Mouse (Mus musculus) ES-Bruce4 (cell line): ENCODE data around the gene Cops4. TPM values are rescaled to one million over a fixed set of nuclear protein-coding genes. Genes with fewer than 3 reads are reported as not detected.

ENCODE experiments used
- H3K27ac ChIP-seq: 2 replicates; pipeline ENCODE4 v1.5.1; 2012; ENCODE audit warnings: low read length, inconsistent platforms; ENCODE audit not compliant: insufficient read depth
- H3K27me3 ChIP-seq: 2 replicates; pipeline ENCODE4 v1.6.1; 2012; ENCODE audit warnings: mild to moderate bottlenecking, low read length, inconsistent platforms; ENCODE audit not compliant: control insufficient read depth, poor library complexity, insufficient read depth, severe bottlenecking
- H3K36me3 ChIP-seq: 2 replicates; pipeline ENCODE4 v1.6.1; 2012; ENCODE audit warnings: inconsistent platforms, mild to moderate bottlenecking, low read length, moderate library complexity; ENCODE audit not compliant: control insufficient read depth, poor library complexity, insufficient read depth, severe bottlenecking
- H3K4me1 ChIP-seq: one replicate; pipeline ENCODE4 v1.8.1; 2011; ENCODE audit warnings: low read length; ENCODE audit not compliant: control insufficient read depth, insufficient read depth
- H3K4me3 ChIP-seq: 2 replicates; pipeline ENCODE4 v1.5.1; 2011; ENCODE audit warnings: low read depth, mild to moderate bottlenecking, low read length
- H3K9ac ChIP-seq: 2 replicates; pipeline ENCODE4 v1.6.1; 2012; ENCODE audit warnings: low read depth, mild to moderate bottlenecking, inconsistent platforms; ENCODE audit not compliant: poor library complexity, severe bottlenecking
- H3K9me3 ChIP-seq: replicated peaks from 2 replicates; pipeline ENCODE4 v1.6.1; 2012; ENCODE audit warnings: mild to moderate bottlenecking, low read length, inconsistent platforms; ENCODE audit not compliant: control insufficient read depth, poor library complexity, insufficient read depth, severe bottlenecking
- CTCF ChIP-seq: IDR thresholded peaks from one replicate; pipeline ENCODE4 v1.8.1; 2011; ENCODE audit warnings: low read depth, low read length
- EP300 ChIP-seq: IDR thresholded peaks from 2 replicates; pipeline ENCODE4 v1.6.1; 2011; ENCODE audit warnings: low read depth, low read length; ENCODE audit not compliant: insufficient read depth
- POLR2A ChIP-seq: IDR thresholded peaks from one replicate; pipeline ENCODE4 v1.8.1; 2011; ENCODE audit warnings: low read length; ENCODE audit not compliant: insufficient read depth
- polyA plus RNA-seq: library from polyadenylated mRNA; stranded (reverse); fragments of >200 nt; gene quantifications from 2 replicates; pipeline ENCODE4 v1.2.4, GENCODE M21; 2011; ENCODE audit warnings: low read depth; ENCODE audit not compliant: missing spikeins, insufficient read depth, insufficient read length

Cops4 gene
- polyA plus RNA-seq, 1 experiment = 118 TPM

GRCm38 (mm10) chr5:100568177-100568576 is 50.1 kb downstream of the Cops4 start:
- no peak for TF ChIP-seq CTCF
- TF ChIP-seq EP300 = no peak
- no peak for TF ChIP-seq POLR2A
- peaks cover 2% of the 10 kb centered on the region for H3K4me1 ChIP-seq
- H3K4me3 ChIP-seq = no peak overlapping the region
- H3K9me3 ChIP-seq = no peaks in the 10 kb centered on the region
- no peak overlapping the region for H3K27ac ChIP-seq
- no peak overlapping the region for H3K9ac ChIP-seq
- no peaks in the 10 kb centered on the region for H3K27me3 ChIP-seq
- no peaks in the 10 kb centered on the region for H3K36me3 ChIP-seq

DNA sequence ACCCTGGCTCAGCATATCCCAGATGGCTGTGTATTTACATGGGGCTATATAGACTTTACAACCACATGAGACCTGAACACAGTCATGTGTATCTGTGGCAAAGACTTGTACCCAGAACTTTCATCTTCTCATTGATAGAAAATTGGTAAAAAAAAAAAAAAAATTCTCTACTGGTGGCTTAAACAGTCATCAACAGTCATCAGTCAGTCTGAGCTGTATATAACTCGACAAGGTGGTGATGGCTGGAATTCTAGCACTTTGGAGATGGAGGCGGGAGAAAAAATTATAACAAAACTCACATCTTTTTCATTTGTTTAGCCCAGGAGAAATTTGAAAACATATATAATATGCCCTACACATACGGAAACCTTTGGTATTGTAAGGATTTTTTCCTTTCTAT is 50.7 kb downstream of the Cops4 start:
- no peak overlapping the region for H3K9ac ChIP-seq

DNA sequence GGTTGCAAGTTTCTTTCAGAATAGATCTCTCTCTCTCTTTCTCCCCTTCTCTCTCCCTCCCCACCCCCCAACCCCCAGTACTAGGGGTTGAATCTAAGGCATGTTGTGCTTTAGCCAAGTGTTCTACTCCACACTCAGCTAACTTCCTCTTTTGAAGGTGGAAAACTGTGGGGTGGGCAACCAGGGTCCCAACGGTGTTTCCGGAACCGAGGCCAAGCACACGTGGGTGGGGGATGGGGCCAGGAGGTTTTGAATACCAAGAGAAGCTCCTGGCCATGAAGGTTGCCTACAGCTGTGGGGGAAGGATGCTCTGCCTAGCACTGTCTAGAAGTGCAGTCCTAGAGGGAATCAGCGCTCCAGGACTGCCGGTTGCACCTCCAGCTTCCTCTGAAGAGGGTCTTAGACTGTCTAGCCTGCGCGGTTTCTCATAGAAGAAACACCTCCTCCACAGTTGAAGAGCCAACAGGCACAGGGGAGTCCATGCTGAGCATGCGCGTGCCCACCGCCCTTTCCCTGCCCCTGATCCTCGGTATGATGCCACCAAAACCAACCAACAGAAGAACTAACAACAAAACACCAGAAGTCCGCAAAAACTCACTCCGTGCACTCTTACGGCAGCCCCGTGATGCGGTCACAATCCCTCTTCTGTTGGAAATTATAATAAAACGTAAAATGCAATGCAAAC is 51.3 kb downstream of the Cops4 start:
- peak overlapping the region; percentile 5 for H3K4me3 ChIP-seq
- H3K4me1 ChIP-seq = peaks cover 2% of the 10 kb centered on the region
- no peaks in the 10 kb centered on the region for H3K27me3 ChIP-seq
- no peaks in the 10 kb centered on the region for H3K36me3 ChIP-seq
- TF ChIP-seq EP300 (0 out of 2 replicates have a peak, but pooled peaks have one; percentile 15), CTCF (no peak), POLR2A (no peak)
- no peak overlapping the region for H3K9ac ChIP-seq
- no peak overlapping the region for H3K27ac ChIP-seq
- no peaks in the 10 kb centered on the region for H3K9me3 ChIP-seq

More for the DNA sequence above, 50.7 kb downstream of the Cops4 start:
- Histone ChIP-seq H3K36me3 (no peaks in the 10 kb centered on the region), H3K4me1 (peaks cover 2% of the 10 kb centered on the region), H3K9me3 (no peaks in the 10 kb centered on the region), H3K27me3 (no peaks in the 10 kb centered on the region), H3K27ac (no peak overlapping the region), H3K4me3 (no peak overlapping the region)
- TF ChIP-seq POLR2A (no peak), CTCF (no peak), EP300 (no peak)

DNA sequence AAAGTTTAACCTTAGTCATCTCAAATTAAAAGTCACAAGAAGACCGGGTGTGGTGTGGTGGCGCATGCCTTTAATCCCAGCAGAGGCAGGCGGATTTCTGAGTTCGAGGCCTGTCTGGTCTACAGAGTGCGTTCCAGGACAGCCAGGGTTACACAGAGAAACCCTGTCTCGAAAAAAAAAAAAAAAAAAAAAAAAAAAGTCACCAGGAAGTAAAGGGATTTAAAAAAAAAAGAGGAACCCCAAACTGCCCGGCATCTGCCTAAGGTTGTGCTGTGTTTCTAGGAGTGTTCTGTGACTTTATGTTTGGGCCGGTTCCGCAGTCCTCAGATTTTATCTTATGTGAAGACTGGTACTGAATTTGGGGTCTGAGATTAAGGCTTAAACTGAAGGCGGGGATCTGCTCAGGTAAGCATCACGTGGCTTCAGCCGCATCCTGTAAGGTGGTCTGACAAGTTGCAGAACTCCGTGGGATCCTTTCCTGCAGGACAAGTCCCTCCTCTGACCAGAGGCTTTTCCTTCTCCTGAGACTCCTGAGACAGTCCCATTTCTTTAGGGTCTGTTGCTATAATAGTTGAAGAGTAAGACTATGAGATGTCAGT is 52.0 kb downstream of the Cops4 start:
- Histone ChIP-seq H3K9me3 (no peaks in the 10 kb centered on the region), H3K27ac (no peak overlapping the region), H3K36me3 (no peaks in the 10 kb centered on the region), H3K4me1 (peaks cover 2% of the 10 kb centered on the region), H3K4me3 (no peak overlapping the region), H3K27me3 (no peaks in the 10 kb centered on the region), H3K9ac (no peak overlapping the region)
- TF ChIP-seq CTCF (no peak), EP300 (no peak), POLR2A (no peak)

GRCm38 (mm10) chr5:100570716-100571115 is 52.6 kb downstream of the Cops4 start:
- Histone ChIP-seq H3K4me1 (peaks cover 2% of the 10 kb centered on the region), H3K9ac (no peak overlapping the region), H3K27me3 (no peaks in the 10 kb centered on the region), H3K27ac (no peak overlapping the region), H3K9me3 (no peaks in the 10 kb centered on the region), H3K36me3 (no peaks in the 10 kb centered on the region), H3K4me3 (no peak overlapping the region)
- no peak for TF ChIP-seq EP300

GRCm38 (mm10) chr5:100572069-100572468 is 54.0 kb downstream of the Cops4 start, which contains the start of gene Plac8:
Plac8 (minus strand) TSS chr5:100572245.
- H3K27me3 ChIP-seq = no peaks in the 10 kb centered on the region
- peaks cover 2% of the 10 kb centered on the region for H3K4me1 ChIP-seq
- H3K9ac ChIP-seq = no peak within 1 kb of the TSS
- H3K4me3 ChIP-seq = peak within 1 kb of the TSS; percentile 21; the same call in 1 of the 2 replicates
- H3K27ac ChIP-seq = peak within 1 kb of the TSS; percentile 7; the same call in 1 of the 2 replicates
- no peaks in the 10 kb centered on the region for H3K9me3 ChIP-seq
- no peaks in the 10 kb centered on the region for H3K36me3 ChIP-seq
- TF ChIP-seq POLR2A (no peak), CTCF (no peak), EP300 (no peak)
